ENCODE assay signal across 8 mouse cellular contexts in the genomic region with DNA sequence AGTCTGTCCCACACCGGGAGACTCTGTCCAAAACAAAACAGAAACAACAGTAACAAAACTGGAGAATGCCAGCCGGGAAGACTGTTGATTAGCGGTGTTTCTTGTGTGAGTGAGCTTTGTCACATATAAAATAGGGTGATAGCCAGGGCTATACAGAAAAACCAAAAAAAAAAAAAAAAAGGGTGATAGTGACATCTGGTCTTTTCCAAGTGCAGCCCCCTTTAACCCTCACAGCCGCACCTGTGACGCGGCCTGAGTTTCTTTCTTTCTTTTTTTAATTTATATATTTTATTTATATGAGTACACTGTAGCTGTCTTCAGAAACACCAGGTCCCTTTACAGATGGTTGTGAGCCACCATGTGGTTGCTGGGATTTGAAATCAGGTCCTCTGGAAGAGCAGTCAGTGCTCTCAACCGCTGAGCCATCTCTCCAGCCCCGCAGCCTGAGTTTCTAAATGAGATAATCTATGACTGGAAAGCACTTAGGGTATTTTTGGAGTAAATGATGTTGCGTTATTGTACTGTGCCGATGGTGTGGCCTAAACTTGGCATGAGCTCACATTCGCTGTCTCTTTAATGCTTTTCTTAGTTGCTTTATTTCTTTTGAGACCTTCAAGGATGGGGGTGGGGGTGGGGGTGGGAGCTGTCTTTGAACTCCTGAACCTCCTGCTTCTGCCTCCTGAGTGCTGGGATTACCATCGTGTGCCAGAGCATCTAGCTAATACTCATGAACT. TPM values are rescaled to one million over a fixed set of nuclear protein-coding genes. Genes with fewer than 3 reads are reported as not detected.
DNase-seq lines count a peak whose midpoint lies in the region; ATAC-seq and TF ChIP-seq lines count a peak whose summit lies in the region.

No protein-coding gene starts in this region.

- peaks cover 38% of the 10 kb centered on the region for H3K4me1 ChIP-seq in kidney, embryonic 16.5 days (ENCODE audit: insufficient read depth, low read length)
- no peaks in the 10 kb centered on the region for H3K4me1 ChIP-seq in bone marrow, adult 2 months (ENCODE audit: control insufficient read depth, insufficient read depth, low read length)
- peaks cover 80% of the 10 kb centered on the region for H3K4me1 ChIP-seq in hindbrain, embryonic 13.5 days (replicated peaks)
- peaks cover 70% of the 10 kb centered on the region for H3K4me1 ChIP-seq in midbrain, embryonic 15.5 days

- H3K27me3 ChIP-seq in kidney, embryonic 16.5 days (ENCODE audit: insufficient read depth, low read length): no peaks in the 10 kb centered on the region
- no peaks in the 10 kb centered on the region for H3K27me3 ChIP-seq in hindbrain, embryonic 13.5 days
- H3K27me3 ChIP-seq in midbrain, embryonic 15.5 days (replicated peaks): no peaks in the 10 kb centered on the region

- no peak for ATAC-seq in kidney, embryonic 16.5 days (ENCODE audit: low FRiP score, low TSS enrichment)
- ATAC-seq in hindbrain, embryonic 13.5 days (ENCODE audit: low FRiP score): no peak
- no peak for ATAC-seq in midbrain, embryonic 15.5 days (replicated peaks)

- peak overlapping the region; percentile 85 for H3K9ac ChIP-seq in kidney, embryonic 16.5 days (replicated peaks; ENCODE audit: low read length)
- H3K9ac ChIP-seq in hindbrain, embryonic 13.5 days: peak overlapping the region; percentile 93
- H3K9ac ChIP-seq in midbrain, embryonic 15.5 days: peak overlapping the region; percentile 69

- peak overlapping the region; percentile 67 for H3K4me2 ChIP-seq in kidney, embryonic 16.5 days (replicated peaks; ENCODE audit: low read depth, low read length)
- H3K4me2 ChIP-seq in hindbrain, embryonic 13.5 days: peak overlapping the region; percentile 86
- H3K4me2 ChIP-seq in midbrain, embryonic 15.5 days: peak overlapping the region; percentile 72

- TF ChIP-seq CTCF in bone marrow, adult 2 months (IDR thresholded peaks at IDR 0.05; ENCODE audit: control insufficient read depth, insufficient read depth, low read length): no peak

- 37% methylated on average over 12 of the region's 12 CpGs for WGBS in kidney, embryonic 16.5 days
- WGBS in bone marrow, adult 2 months: 58% methylated on average over 12 of the region's 12 CpGs
- WGBS in hindbrain, embryonic 13.5 days: 7% methylated on average over 12 of the region's 12 CpGs
- 5% methylated on average over 12 of the region's 12 CpGs for WGBS in midbrain, embryonic 15.5 days

- H3K27ac ChIP-seq in kidney, embryonic 16.5 days (ENCODE audit: low read length): peak overlapping the region; percentile 94
- peak overlapping the region; percentile 90 for H3K27ac ChIP-seq in bone marrow, adult 2 months (ENCODE audit: control insufficient read depth, insufficient read depth, low read depth, low read length, poor library complexity)
- peak overlapping the region; percentile 99 for H3K27ac ChIP-seq in hindbrain, embryonic 13.5 days
- H3K27ac ChIP-seq in midbrain, embryonic 15.5 days: peak overlapping the region; percentile 96

- no peak for TF ChIP-seq POLR2A in bone marrow, adult 2 months (IDR thresholded peaks at IDR 0.05; ENCODE audit: borderline replicate concordance, control insufficient read depth, low read depth, low read length)

- no peaks in the 10 kb centered on the region for H3K36me3 ChIP-seq in kidney, embryonic 16.5 days (ENCODE audit: insufficient read depth, low read length)
- H3K36me3 ChIP-seq in hindbrain, embryonic 13.5 days: no peaks in the 10 kb centered on the region
- no peaks in the 10 kb centered on the region for H3K36me3 ChIP-seq in midbrain, embryonic 15.5 days (replicated peaks)

- peak overlapping the region; percentile 60 for H3K4me3 ChIP-seq in kidney, embryonic 16.5 days (ENCODE audit: low read length)
- peak overlapping the region; percentile 75 for H3K4me3 ChIP-seq in bone marrow, adult 2 months (replicated peaks; ENCODE audit: control insufficient read depth, low read depth, low read length)
- peak overlapping the region; percentile 55 for H3K4me3 ChIP-seq in hindbrain, embryonic 13.5 days
- H3K4me3 ChIP-seq in midbrain, embryonic 15.5 days: peak overlapping the region; percentile 49

- no peaks in the 10 kb centered on the region for H3K9me3 ChIP-seq in kidney, embryonic 16.5 days (ENCODE audit: low read length)
- no peaks in the 10 kb centered on the region for H3K9me3 ChIP-seq in hindbrain, embryonic 13.5 days
- no peaks in the 10 kb centered on the region for H3K9me3 ChIP-seq in midbrain, embryonic 15.5 days

- DNase-seq in kidney, adult 11 months: no peak
- no peak for DNase-seq in ovary, postnatal 14 days (ENCODE audit: low spot score)
- DNase-seq in left cerebral cortex, adult 8-10 months (ENCODE audit: low spot score in 2 of 2): no peak
- DNase-seq in spleen, adult 12 weeks (ENCODE audit: low spot score): no peak

RNA-seq across cellular contexts. Expression of a gene that starts 32.6 kb away (rescaled TPM):
- polyA plus RNA-seq in kidney, embryonic 16.5 days (2015; fragmentation: Nextera tagmentation; extraction: Ambion mirVana): 925 and 946 TPM in 2 replicates
- 22.2 and 97.6 TPM in 2 replicates for polyA plus RNA-seq in bone marrow, adult 2 months (2011; ENCODE audit: insufficient read depth, insufficient read length, low replicate concordance, missing spikeins)
- 15,152 and 15,804 TPM in 2 replicates for polyA plus RNA-seq in hindbrain, embryonic 13.5 days (2015; fragmentation: Nextera tagmentation; extraction: Ambion mirVana)
- polyA plus RNA-seq in midbrain, embryonic 15.5 days (2015; fragmentation: Nextera tagmentation; extraction: Ambion mirVana): 17,671 and 17,732 TPM in 2 replicates
- 100 to 1,000 TPM; 904 to 960 (median 945) TPM for total RNA-seq in left cerebral cortex, adult 8-10 months (2022)

RNA-seq across cellular contexts. Expression of a gene that starts 32.8 kb away (rescaled TPM):
- polyA plus RNA-seq in kidney, embryonic 16.5 days (2015; fragmentation: Nextera tagmentation; extraction: Ambion mirVana): not detected in 2 replicates
- not detected in 2 replicates for polyA plus RNA-seq in bone marrow, adult 2 months (2011; ENCODE audit: insufficient read depth, insufficient read length, low replicate concordance, missing spikeins)
- not detected in 2 replicates for polyA plus RNA-seq in hindbrain, embryonic 13.5 days (2015; fragmentation: Nextera tagmentation; extraction: Ambion mirVana)
- not detected in 2 replicates for polyA plus RNA-seq in midbrain, embryonic 15.5 days (2015; fragmentation: Nextera tagmentation; extraction: Ambion mirVana)
- total RNA-seq in left cerebral cortex, adult 8-10 months (2022): not detected

RNA-seq across cellular contexts. Expression of a gene that starts 43.5 kb away (rescaled TPM):
- 213 and 219 TPM in 2 replicates for polyA plus RNA-seq in kidney, embryonic 16.5 days (2015; fragmentation: Nextera tagmentation; extraction: Ambion mirVana)
- 168 and 176 TPM in 2 replicates for polyA plus RNA-seq in bone marrow, adult 2 months (2011; ENCODE audit: insufficient read depth, insufficient read length, low replicate concordance, missing spikeins)
- polyA plus RNA-seq in hindbrain, embryonic 13.5 days (2015; fragmentation: Nextera tagmentation; extraction: Ambion mirVana): 28.1 and 28.2 TPM in 2 replicates
- 16.4 and 20.5 TPM in 2 replicates for polyA plus RNA-seq in midbrain, embryonic 15.5 days (2015; fragmentation: Nextera tagmentation; extraction: Ambion mirVana)
- 10 to 100 TPM; 41.1 to 59.7 (median 56.5) TPM for total RNA-seq in left cerebral cortex, adult 8-10 months (2022)

RNA-seq across cellular contexts. Expression of a gene that starts 51.8 kb away (rescaled TPM):
- 1,826 and 1,900 TPM in 2 replicates for polyA plus RNA-seq in kidney, embryonic 16.5 days (2015; fragmentation: Nextera tagmentation; extraction: Ambion mirVana)
- polyA plus RNA-seq in bone marrow, adult 2 months (2011; ENCODE audit: insufficient read depth, insufficient read length, low replicate concordance, missing spikeins): 812 and 942 TPM in 2 replicates
- 1,016 and 1,054 TPM in 2 replicates for polyA plus RNA-seq in hindbrain, embryonic 13.5 days (2015; fragmentation: Nextera tagmentation; extraction: Ambion mirVana)
- polyA plus RNA-seq in midbrain, embryonic 15.5 days (2015; fragmentation: Nextera tagmentation; extraction: Ambion mirVana): 1,136 and 1,188 TPM in 2 replicates
- total RNA-seq in left cerebral cortex, adult 8-10 months (2022): 100 to 1,000 TPM; 560 to 600 (median 569) TPM

Comparison
In these comparisons a context has a peak if more than half of its experiments do, and no peak if none do; other contexts are left out.
1. RNA of a gene that starts 32.6 kb away (polyA plus RNA-seq): 17,671 to 17,732 TPM in midbrain, embryonic 15.5 days and 15,152 to 15,804 TPM in hindbrain, embryonic 13.5 days; 925 to 946 TPM in kidney, embryonic 16.5 days and 22.2 to 97.6 TPM in bone marrow, adult 2 months; every median in the first group is over 10 times any median in the second.
2. Peak in every context shown above with its lines, with median percentiles within 50 percentile points of each other: H3K27ac ChIP-seq, H3K4me2 ChIP-seq, H3K4me3 ChIP-seq and H3K9ac ChIP-seq.